Mouse (Mus musculus): ENCODE measurements at regions not wholly inside any gene's neighbourhood (a gene's known extent, or its start where the extent isn't known, plus 50 kb on each side); places are given as distances from the start of the nearest gene placed in this dataset.
"Not testable (repeated sequence)": the region's sequence is repeated elsewhere in the genome, so short reads cannot be mapped to it uniquely, and the experiment has no call there.

DNA sequence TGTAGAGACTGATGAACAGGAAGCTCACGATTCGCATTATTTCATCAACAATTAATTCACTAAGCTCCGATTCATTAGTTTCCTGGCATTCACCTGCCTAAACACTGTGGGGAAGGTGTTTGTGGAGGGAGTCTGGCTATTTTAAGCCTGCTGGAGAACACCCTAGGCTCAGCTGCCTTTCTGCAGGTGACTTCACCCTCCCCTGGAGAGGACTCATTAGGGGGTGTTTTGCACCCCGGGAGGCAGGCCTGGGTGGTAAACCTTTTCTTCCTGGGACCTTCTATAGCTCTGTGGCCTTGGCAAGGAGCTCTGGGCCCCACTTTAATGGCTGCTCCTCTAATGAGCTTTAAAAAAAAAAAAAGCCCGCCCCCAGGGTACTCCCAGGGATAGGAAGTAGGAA is 55.4 kb upstream of the Bnc1 start:
- no peak for DNase-seq (ENCODE audit: low spot score)

DNA sequence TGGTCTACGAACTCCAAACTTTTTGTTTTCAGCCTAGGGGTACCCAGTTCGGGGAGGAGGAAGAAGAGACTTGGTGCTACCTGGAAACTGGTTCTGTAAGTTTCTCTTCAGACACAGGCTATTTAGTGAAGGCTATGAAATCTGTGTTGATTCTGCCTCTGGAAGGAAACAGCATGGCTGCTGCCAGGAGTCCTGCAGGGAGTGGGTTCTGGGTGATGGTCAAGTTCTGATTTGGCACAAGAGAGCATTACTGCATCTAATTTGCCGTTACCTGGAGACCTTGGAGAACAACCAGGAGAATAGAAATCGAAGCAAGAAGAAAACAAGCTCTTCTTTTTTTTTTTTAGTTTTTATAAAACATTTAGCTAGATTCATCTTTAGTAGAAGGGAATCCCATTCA is 61.3 kb upstream of the Bnc1 start:
- DNase-seq (ENCODE audit: low spot score) = no peak

DNA sequence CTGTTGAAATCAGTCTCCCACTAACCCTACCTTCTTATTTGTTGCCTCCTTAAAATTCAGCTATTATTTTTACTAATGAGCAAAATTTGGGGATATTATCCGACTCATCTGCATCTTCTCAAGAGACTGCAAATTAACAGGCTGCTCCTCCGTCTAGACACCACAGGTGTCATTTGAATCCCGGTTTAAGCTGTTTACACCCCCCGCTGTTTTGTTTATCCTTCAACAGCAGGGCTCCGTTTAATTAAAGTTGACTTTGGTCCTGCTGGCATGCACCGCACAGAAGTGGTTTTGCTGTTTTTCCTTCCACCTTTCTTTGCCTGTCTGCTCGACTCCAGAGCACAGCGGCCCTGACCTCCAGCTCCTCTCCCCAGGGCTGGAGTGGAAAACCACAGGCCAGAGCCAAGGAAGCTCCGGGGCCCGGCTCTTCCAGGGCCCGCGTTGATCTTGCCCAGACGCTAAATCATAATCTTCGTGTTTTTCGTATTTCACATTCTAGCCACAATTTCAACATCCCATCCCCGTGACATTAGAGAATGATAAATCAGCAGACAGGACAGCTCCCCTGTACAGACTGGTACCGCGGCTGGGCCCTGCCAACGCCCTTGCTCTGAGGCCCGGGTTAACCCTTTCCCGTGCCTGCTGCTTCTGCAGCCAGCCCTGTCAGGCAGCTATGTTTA is 64.6 kb upstream of the Bnc1 start:
- peak; percentile 11 for DNase-seq (ENCODE audit: low spot score)

DNA sequence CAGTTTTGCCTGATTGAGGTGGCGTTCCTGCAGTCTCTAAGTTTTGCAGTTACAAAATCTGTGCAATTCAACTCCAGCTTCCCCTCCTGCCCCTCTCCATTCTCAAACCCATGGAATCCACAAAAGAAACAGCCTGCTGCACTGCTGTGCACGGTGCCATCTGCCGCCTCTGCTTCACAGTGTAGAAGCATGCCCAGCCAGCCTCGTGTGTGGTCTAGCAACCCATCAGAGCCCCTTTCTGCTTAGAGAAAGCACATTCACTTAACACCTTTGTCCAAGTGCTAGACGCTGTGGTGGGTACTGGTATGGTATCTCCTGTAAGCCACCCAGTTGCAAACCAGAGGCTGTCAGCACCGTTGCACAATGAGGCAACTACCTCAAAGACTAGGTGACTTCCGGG is 71.3 kb upstream of the Bnc1 start:
- DNase-seq (ENCODE audit: low spot score) = no peak

DNA sequence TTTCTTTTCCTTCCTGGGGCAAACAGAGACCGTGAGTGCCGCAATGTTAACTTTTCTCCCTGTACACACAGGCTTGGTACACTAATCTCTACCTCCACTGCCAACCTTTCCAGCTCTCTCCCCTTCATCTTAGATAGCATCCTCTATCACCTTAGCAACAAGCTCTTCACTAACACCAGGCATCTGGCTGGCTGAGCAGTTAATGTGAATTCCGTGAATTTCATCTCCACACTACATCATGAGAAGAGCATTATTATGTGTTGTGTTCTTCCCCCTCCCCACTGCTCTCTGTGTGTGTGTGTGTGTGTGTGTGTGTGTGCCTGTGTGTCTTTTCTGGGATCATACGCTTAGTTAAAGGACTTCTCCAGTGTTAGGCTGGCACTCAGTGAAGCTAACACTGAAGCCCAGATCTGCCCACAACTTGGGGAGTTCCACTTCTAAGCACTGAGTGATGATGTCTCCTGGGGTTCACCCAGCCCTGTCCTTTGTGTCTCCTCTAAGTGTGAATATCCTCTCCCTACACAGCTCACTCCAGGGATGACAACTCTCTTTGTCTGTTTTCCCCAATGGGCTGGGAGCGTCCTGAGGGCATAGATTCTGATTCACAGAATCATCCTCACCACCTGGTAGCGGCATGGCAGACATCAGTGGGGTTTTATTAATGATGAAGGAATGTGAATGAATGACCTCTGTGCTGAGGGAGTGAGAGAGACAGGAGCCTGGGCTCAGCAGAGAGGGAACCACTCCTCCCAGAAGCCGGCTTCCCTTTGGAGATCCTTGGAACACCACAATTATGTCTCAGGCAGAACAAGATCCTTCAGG is 77.7 kb upstream of the Bnc1 start:
- DNase-seq (ENCODE audit: low spot score) = no peak

DNA sequence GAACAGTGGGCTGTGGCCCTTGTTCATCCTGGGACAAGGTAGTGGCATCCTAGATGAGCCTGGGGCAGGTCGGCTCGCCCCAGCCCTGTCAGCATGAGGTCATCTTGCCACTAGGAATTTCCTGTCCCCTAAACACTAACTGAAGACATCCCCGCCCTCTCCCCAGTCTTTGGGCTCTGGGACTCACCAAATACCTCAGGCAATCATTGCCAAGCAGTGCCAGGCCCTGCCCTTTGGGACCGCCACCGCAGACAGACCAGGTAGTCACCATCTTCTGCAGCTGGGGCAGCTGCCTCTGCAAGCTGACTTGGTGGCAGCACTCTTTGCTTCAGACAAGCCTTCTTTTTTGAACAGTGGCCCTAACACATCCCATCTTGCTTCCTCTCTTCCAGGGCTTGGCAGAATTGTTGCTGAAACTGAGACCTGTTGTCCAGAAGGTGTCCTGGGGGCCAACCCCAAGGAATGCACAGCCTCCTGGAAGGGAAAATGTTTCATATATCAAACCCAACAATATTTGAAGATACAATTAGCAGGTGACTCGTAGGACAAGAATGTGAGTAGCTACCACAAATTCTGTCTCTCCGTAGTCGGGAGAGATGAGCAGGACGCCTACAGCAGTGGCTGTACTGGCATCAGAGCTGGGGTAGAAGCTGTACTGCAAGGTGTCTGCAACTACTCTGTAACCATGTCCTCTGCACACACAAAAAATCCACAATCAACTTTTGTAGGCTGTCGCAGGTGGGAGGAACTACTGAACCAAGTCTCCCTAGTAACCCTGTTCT is 79.0 kb upstream of the Bnc1 start:
- no peak for DNase-seq (ENCODE audit: low spot score)

DNA sequence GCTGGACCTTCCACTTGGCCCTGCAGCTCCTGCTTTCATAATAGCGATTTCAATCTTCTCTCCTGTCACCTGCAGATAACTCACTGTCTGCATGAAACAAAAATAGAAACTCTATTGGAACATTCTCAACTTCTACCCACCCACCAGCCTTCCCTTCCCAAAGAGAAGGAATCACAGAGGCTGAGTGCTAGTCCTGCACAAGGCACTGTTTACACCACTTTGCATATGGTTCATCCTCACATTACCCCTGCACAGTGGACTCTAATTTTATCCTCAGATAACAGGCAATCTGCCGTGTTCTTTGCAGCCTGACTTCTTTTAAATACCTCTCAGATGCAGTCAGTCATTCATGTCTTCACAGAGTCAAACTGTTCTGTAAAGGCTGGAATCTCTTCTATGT is 83.3 kb upstream of the Bnc1 start:
- no peak for DNase-seq (ENCODE audit: low spot score)

DNA sequence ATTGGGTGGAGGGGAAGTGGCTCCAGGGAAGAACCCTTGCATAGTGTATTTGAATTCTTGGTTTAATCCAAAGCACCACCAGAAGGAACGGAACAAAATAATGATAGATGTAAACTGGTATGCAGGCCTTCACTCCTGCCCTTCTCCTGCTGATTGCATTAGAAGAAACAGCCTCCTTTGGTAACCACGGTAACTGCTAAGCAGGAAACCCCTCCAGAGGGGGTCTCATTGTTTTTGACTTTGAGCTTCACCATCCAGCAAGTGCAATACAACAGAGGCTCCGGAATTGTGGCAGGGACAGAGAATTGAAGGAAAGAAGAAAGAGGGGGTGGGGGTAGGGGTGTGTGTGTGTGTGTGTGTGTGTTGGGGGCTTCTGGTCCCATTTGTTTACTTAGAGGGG is 89.8 kb upstream of the Bnc1 start:
- DNase-seq (ENCODE audit: low spot score) = no peak

DNA sequence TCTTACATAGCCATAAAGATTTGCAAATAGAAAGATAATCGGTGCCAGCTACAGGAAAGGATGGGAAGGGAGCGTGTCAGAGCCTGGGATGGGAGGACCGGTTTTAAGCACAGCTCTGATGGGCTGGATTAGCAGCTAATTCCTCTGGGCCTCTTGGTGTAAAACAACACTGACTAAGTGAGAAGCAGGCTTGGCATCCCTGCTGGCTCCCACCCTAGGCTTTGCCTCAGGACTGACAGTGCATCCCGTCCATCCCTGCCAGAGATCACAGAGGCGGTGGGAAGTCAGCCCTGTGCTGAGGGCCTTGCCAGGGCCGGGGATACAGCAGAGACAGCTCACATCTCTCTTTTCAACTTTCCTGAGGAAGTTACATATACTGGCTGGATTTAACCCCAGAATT is 90.8 kb upstream of the Sh3gl3 start:
- DNase-seq (ENCODE audit: low spot score) = no peak

DNA sequence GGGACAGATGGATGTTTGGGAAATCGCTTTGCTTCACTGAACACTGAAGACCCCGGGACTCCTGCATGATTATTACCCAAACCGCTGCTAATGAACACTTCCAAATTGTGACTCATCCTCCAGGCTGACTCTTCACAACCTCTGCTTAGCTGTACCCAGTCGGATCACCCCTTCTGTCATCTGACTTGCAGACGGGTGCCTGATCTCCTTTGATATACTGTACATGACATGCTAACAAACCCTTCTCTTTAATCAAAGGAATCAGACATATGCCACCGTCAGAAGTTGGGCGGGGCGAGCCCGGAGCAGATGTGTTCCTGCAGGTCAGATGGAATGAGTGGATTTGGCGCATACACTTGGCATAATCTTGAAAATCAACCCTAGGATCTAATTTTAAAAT is 89.2 kb upstream of the Sh3gl3 start:
- DNase-seq (ENCODE audit: low spot score) = no peak

DNA sequence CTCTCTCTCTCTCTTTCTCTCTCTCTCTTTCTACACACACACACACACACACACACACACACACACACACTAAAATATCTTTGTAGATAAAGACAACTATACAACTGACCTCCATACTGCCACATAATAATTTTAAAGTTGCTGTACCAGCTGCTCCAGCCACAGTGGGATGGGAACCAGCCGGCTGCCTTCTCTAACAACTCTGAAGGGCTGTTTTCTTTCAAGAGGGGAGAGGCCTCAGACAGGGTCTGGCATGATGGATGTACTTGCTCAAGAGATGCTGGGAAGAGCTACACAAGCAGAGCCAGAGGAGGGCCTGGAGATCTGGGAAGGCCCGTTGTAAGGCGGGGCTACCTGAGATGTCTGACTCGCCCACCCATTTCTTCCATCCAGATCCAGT is 88.4 kb upstream of the Sh3gl3 start:
- DNase-seq (ENCODE audit: low spot score) = no peak

DNA sequence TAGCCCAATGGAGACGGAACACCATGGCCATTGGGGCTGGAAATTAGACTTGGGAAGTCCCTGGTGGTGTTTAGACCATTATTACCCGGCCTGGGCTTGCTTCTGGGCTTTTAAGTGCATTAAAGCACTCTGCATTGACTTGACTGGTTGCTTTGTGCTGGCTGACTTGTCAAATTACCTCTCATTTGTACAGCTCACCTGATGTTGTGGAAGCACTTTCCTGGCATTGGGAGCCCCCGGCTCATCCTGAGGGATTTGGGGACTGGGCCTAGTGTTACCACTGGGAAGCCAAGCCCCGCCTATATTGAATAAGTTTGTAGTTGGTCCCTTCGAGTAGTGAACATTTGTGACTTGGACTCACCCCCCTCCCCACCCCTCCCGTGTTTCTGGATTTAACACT is 75.5 kb upstream of the Sh3gl3 start:
- no peak for DNase-seq (ENCODE audit: low spot score)

DNA sequence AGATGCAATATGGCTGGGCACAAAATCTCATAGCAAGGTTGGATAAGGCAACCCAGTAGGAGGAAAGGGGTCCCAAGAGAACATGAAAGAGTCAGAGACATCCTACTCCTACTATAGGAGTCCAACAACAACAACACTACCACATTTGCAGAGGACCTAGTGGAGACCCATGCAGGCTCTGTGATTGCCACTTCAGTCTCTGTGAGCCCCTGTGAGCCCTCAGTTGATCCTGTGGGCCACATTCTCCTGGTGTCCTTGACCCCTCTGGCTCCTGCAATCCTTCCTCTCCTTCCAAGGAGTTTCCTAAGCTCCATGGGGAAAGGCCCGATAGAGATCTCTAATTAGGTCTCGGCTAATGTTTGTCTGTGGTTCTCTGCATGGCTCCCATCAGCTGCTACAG is 72.3 kb upstream of the Sh3gl3 start:
- DNase-seq (ENCODE audit: low spot score) = no peak

DNA sequence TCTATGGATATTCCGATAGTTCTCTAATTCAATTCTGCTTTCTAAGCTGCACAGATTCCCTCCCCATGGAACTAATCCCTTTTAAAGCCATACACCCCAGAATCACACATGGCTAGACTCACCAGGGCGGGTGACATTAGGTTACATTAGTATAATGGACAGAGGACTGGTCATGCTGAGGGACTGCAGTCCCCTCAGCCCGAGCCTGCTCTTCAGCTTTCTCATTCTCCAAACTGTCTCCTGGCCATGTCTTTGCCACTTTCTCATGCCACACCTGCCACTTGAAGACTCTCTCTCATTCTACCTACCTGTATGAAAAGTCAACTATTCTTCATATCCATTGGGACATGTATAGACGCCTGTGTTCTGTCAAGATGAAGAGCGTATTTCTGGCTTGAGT is 68.0 kb upstream of the Sh3gl3 start:
- DNase-seq (ENCODE audit: low spot score) = no peak

DNA sequence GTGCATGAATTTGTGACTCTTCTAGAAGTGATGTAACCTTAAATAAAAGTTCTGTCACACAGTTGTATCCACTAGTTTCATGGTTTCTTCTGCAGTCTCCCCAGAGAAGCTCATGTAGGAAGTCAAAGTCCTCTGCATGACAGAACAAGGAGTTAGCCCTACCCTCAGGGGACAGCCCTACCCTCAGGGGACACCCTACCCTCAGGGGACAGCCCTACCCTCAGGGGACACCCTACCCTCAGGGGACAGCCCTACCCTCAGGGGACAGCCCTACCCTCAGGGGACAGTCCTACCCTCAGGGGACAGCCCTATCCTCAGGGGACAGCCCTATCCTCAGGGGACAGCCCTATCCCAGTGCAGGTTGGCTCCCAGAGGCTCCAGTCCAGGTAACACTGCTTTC is 64.5 kb upstream of the Sh3gl3 start:
- DNase-seq (ENCODE audit: low spot score) = not testable (repeated sequence)

DNA sequence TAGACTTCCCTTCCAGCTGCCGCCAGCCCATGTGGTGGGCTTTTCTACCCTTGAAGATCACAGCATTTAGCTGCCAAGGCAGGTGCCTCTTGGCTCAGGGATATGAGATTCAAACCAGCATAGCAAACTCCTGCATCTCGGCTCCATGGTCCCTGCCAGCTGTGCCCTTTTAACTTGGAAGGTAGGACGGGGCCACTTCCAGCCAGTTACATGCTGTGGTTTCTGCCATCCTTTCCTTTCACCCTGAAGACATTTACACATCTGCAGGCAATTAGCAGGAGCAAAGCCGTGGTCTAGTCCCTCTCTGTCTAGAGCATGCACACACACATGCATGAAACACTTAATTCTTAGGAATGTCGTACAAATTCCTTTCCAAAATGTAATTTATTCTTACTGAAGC is 64.1 kb upstream of the Sh3gl3 start:
- no peak for DNase-seq (ENCODE audit: low spot score)

DNA sequence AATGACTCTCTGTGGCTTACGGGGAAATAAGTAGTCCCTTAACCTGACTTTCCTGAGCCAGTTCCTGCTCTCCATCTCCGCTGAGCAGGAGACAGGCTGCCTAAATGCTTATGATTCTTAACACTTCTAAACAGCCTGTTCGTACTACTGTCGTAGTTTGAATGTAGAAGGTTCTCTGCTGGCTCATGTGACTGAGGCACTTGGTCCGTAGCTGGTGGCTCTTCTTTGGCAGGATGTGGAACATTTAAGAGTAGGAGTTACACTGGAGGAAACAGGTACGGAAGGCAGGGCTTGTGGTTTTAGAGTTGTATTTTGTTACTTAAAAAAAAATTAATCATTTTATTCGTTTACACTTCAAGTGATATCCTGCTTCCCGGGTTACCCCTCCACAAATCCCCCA is 63.7 kb upstream of the Sh3gl3 start:
- DNase-seq (ENCODE audit: low spot score) = no peak

DNA sequence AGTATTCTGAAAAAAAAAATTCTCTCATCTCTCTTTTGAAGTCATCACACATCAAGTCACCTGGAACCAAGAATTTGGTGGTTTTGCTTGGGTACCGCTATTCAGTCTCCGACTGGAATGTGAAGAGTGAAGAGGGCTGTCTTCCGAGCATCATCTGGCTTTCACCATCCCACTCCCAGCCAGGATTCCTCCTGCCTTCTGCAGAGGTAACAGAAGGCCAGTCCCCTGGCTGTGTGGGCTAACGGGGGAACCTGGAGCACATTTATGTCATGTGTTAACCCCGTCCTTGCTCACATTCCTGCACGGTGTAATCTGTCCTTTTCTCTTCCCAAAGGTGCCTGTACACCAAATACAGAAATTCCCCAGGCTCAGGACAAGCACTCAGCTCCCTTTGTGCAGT is 61.6 kb upstream of the Sh3gl3 start:
- DNase-seq (ENCODE audit: low spot score) = no peak

DNA sequence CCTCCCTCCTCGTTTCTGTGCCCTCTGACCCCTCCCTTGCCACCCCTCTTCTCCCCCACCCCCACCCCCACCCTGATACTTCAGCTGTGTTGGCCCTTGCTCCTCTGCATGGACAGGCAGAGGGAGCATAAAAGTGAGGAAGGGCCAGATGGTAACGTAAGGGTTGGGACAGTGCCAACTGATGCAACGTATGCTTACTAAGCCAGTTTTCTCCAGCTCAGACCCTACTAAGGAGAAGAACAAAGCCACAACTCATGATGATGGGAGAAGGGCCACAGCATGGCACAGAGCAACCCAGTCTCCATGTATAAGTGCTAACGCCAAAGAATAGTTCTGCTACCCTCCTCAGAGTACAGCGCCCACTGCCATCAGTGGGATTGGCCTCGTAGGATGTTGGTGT is 58.0 kb upstream of the Sh3gl3 start:
- no peak for DNase-seq (ENCODE audit: low spot score)

DNA sequence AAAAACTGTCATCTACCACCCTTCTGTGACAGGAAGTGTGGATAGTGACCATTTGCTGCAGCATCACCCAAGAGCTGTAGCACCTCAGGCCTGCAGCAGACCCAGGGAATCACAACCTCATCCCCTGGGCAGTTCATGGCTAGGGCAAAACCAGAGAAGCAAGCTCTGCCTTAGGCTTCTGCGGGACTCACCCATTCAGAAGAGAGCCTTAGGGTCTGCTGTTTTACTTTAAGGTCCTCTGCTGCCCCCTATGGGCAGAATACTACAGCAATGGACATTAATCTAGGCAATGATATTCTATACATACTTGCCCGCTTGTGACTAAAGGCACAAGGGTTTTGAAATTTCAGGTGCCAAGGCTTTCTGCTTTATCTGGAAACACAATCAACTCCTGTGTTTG is 54.4 kb upstream of the Sh3gl3 start:
- peak; percentile 61 for DNase-seq (ENCODE audit: low spot score)

DNA sequence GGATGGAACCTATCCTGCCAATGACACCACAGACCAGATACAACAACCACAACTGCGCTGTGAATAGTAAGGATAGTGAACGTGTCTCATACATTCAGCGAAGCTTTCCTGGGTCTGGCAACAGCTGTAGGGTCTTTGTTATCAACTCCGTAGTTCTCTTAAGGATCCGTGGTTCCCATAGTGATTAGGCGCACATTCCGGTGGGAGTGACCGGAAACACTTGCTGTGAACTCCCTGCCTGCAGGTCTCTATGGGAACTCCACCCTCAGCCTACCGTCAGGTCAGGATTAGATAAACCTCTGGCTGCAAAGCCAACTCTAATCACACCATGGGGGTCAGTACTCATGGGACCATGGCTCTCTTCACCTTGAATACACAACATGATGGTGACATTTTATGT is 53.8 kb upstream of the Sh3gl3 start:
- DNase-seq (ENCODE audit: low spot score) = no peak

DNA sequence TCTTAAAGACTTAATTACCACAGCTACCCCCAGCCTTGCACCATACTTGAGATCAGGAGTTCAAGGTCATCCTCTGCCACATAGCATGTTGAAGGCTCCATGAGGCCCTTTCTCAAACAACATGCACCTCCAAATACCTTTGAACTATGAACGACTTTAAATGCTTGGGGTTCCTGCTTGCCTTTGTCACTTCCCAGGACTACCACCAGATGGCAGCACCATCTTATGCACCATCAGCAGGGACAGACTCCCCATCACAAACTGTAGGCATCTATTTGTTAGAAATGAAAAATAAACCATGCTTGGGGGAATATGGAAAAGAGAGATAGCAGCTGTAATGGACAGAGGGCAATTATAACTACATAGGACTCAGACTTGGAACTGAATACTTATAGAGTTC is 51.9 kb upstream of the Sh3gl3 start:
- DNase-seq (ENCODE audit: low spot score) = peak; percentile 50
